Mouse (Mus musculus) intestine, embryonic 16.5 days (tissue): ENCODE results near the gene Hif3a. TPM values are rescaled to one million over a fixed set of nuclear protein-coding genes. Genes with fewer than 3 reads are reported as not detected.
A peak's percentile ranks its signal among the peaks of the same experiment; 100 is the strongest.

Experiments
- ATAC-seq: fragments of 200-750 bp; cut with Nextera tagmentation; 2 replicates; pipeline ENCODE4 v1.8.0; 2017; ENCODE audit warnings: moderate TSS enrichment, moderate library complexity
- H3K27ac ChIP-seq: fragments of 300-500 bp; sonication (generic); 2 replicates; pipeline ENCODE4 v1.5.1; 2014; ENCODE audit warnings: mild to moderate bottlenecking, low read length
- H3K27me3 ChIP-seq: fragments of 300-500 bp; sonication (generic); replicated peaks from 2 replicates; pipeline ENCODE4 v1.6.1; 2014; ENCODE audit warnings: low read length, control low read depth, mixed read lengths; ENCODE audit not compliant: control insufficient read depth, insufficient read depth
- H3K36me3 ChIP-seq: fragments of 300-500 bp; sonication (generic); 2 replicates; pipeline ENCODE4 v1.6.1; 2014; ENCODE audit warnings: low read length, control low read depth; ENCODE audit not compliant: control insufficient read depth, insufficient read depth
- H3K4me1 ChIP-seq: fragments of 300-500 bp; sonication (generic); 2 replicates; pipeline ENCODE4 v1.6.1; 2014; ENCODE audit warnings: low read length, control low read depth, mixed read lengths; ENCODE audit not compliant: control insufficient read depth, insufficient read depth
- H3K4me2 ChIP-seq: fragments of 300-500 bp; sonication (generic); 2 replicates; pipeline ENCODE4 v1.6.1; 2014; ENCODE audit warnings: low read depth, low read length, control low read depth
- H3K4me3 ChIP-seq: fragments of 300-500 bp; sonication (generic); 2 replicates; pipeline ENCODE4 v1.5.1; 2014; ENCODE audit warnings: mild to moderate bottlenecking, low read length
- H3K9ac ChIP-seq: fragments of 300-500 bp; sonication (generic); 2 replicates; pipeline ENCODE4 v1.6.1; 2014; ENCODE audit warnings: low read depth, low read length
- H3K9me3 ChIP-seq: fragments of 300-500 bp; sonication (generic); 2 replicates; pipeline ENCODE4 v1.6.1; 2016; ENCODE audit warnings: low read length, control low read depth; ENCODE audit not compliant: control insufficient read depth
- WGBS: fragments of 180-500 bp; shearing (Covaris S2); extraction: QIAGEN DNeasy Blood & Tissue Kit; methylation state at CpG from one replicate; pipeline ENCODE4 v1.1.7; 2014; 5-methylcytosine and 5-hydroxymethylcytosine counted together
- polyA plus RNA-seq: library from polyadenylated mRNA; unstranded; fragments of >200 nt; fragmentation: Nextera tagmentation; extraction: Ambion mirVana; gene quantifications from 2 replicates; pipeline ENCODE4 v1.2.1, GENCODE M21; 2015

Gene Hif3a
- polyA plus RNA-seq, 1 experiment from 2014 or later = 72.7 TPM

- Histone ChIP-seq H3K36me3 (peaks cover 45% of the 10 kb centered on the region), H3K9ac (no peak overlapping the region), H3K4me3 (no peak overlapping the region), H3K27me3 (no peaks in the 10 kb centered on the region), H3K27ac (no peak overlapping the region), H3K4me1 (0 out of 2 replicates have a peak, but pooled peaks cover 2% of the 10 kb centered on the region), H3K4me2 (no peak overlapping the region), H3K9me3 (no peaks in the 10 kb centered on the region)
- 0 out of 2 replicates have a peak, but pooled peaks have one; percentile 22 for ATAC-seq
- WGBS = 86% methylated on average over 10 of the region's 10 CpGs
Measured at GRCm38 (mm10) chr7:17048431-17049190, 13.6 kb downstream of the Hif3a start.

GRCm38 (mm10) chr7:17047041-17047682 is 15.1 kb downstream of the Hif3a start:
- Histone ChIP-seq H3K9me3 (no peaks in the 10 kb centered on the region), H3K4me3 (no peak overlapping the region), H3K36me3 (peaks cover 51% of the 10 kb centered on the region), H3K4me2 (no peak overlapping the region), H3K27ac (no peak overlapping the region), H3K4me1 (0 out of 2 replicates have a peak, but pooled peaks cover 2% of the 10 kb centered on the region), H3K27me3 (no peaks in the 10 kb centered on the region), H3K9ac (no peak overlapping the region)
- ATAC-seq = no peak
- whole genome bisulfite sequencing = 90% methylated on average over 5 of the region's 5 CpGs

GRCm38 (mm10) chr7:17045743-17046142 is 16.5 kb downstream of the Hif3a start:
- Histone ChIP-seq H3K9ac (no peak overlapping the region), H3K9me3 (no peaks in the 10 kb centered on the region), H3K4me2 (no peak overlapping the region), H3K27me3 (no peaks in the 10 kb centered on the region), H3K27ac (no peak overlapping the region), H3K4me1 (0 out of 2 replicates have a peak, but pooled peaks cover under 1% of the 10 kb centered on the region), H3K36me3 (peaks cover 54% of the 10 kb centered on the region), H3K4me3 (no peak overlapping the region)
- ATAC-seq = no peak
- 56% methylated on average over 1 of the region's 1 CpGs for WGBS

GRCm38 (mm10) chr7:17039373-17039772 is 22.9 kb downstream of the Hif3a start:
- no peak for ATAC-seq
- 90% methylated on average over 7 of the region's 7 CpGs for WGBS

GRCm38 (mm10) chr7:17038018-17038695 is 24.1 kb downstream of the Hif3a start:
- H3K27me3 ChIP-seq = no peaks in the 10 kb centered on the region
- no peaks in the 10 kb centered on the region for H3K4me1 ChIP-seq
- no peak overlapping the region for H3K9ac ChIP-seq
- no peak overlapping the region for H3K4me3 ChIP-seq
- 57% methylated on average over 9 of the region's 9 CpGs for WGBS
- H3K4me2 ChIP-seq = no peak overlapping the region
- no peak for ATAC-seq
- H3K36me3 ChIP-seq = peaks cover 60% of the 10 kb centered on the region
- no peak overlapping the region for H3K27ac ChIP-seq
- no peaks in the 10 kb centered on the region for H3K9me3 ChIP-seq

More at GRCm38 (mm10) chr7:17039373-17039772, 22.9 kb downstream of the Hif3a start:
- H3K4me2 ChIP-seq = no peak overlapping the region
- H3K4me1 ChIP-seq = no peaks in the 10 kb centered on the region
- H3K27ac ChIP-seq = no peak overlapping the region
- no peak overlapping the region for H3K9ac ChIP-seq
- H3K9me3 ChIP-seq = no peaks in the 10 kb centered on the region
- H3K36me3 ChIP-seq = peaks cover 67% of the 10 kb centered on the region
- H3K27me3 ChIP-seq = no peaks in the 10 kb centered on the region
- no peak overlapping the region for H3K4me3 ChIP-seq

- Histone ChIP-seq H3K9ac (no peak overlapping the region), H3K27me3 (no peaks in the 10 kb centered on the region), H3K4me3 (no peak overlapping the region), H3K4me2 (no peak overlapping the region), H3K36me3 (peaks cover 20% of the 10 kb centered on the region), H3K9me3 (no peaks in the 10 kb centered on the region), H3K4me1 (peaks cover 21% of the 10 kb centered on the region), H3K27ac (no peak overlapping the region)
- WGBS = 74% methylated on average over 7 of the region's 7 CpGs
- no peak for ATAC-seq
Measured at GRCm38 (mm10) chr7:17030239-17030638, 32.0 kb downstream of the Hif3a start.

- peaks cover 34% of the 10 kb centered on the region for H3K4me1 ChIP-seq
- H3K36me3 ChIP-seq = peaks cover 11% of the 10 kb centered on the region; the same call in 1 of the 2 replicates
- H3K9me3 ChIP-seq = no peaks in the 10 kb centered on the region
- no peak overlapping the region; the same call in 1 of the 2 replicates for H3K4me2 ChIP-seq
- H3K9ac ChIP-seq = no peak overlapping the region
- WGBS = 71% methylated on average over 7 of the region's 7 CpGs
- no peak for ATAC-seq
- H3K27me3 ChIP-seq = no peaks in the 10 kb centered on the region
- H3K4me3 ChIP-seq = no peak overlapping the region
- peak overlapping the region; percentile 95; the same call in 1 of the 2 replicates for H3K27ac ChIP-seq
Measured at GRCm38 (mm10) chr7:17028923-17029322, 33.3 kb downstream of the Hif3a start.

- peak; percentile 82 for ATAC-seq
- WGBS = under 1% methylated on average over 49 of the region's 58 CpGs
- H3K4me3 ChIP-seq = peak within 1 kb of the TSS; percentile 90
- peaks cover 41% of the 10 kb centered on the region for H3K4me1 ChIP-seq
- no peaks in the 10 kb centered on the region for H3K27me3 ChIP-seq
- peak within 1 kb of the TSS; percentile 77 for H3K4me2 ChIP-seq
- H3K27ac ChIP-seq = peak within 1 kb of the TSS; percentile 95
- H3K36me3 ChIP-seq = peaks cover 8% of the 10 kb centered on the region
- H3K9ac ChIP-seq = peak within 1 kb of the TSS; percentile 92
- H3K9me3 ChIP-seq = no peaks in the 10 kb centered on the region
Measured at GRCm38 (mm10) chr7:17027588-17028343, 34.5 kb downstream of the Hif3a start, which contains the start of gene Ppp5c. Gene Ppp5c, minus strand, starts transcription at chr7:17027924.
